Mouse (Mus musculus) yolk sac, embryonic 10.5 days (tissue): ENCODE measurements around the gene Gm14496.

Experiments used
- DNase-seq: peaks from one replicate; pipeline ENCODE4 v3.0.0-alpha.2; 2017; ENCODE audit warnings: low spot score

Gm14496 gene

GRCm38 (mm10) chr2:181990829-181991228 lies at the start of gene Gm14496:
TSS of gene Gm14496 (plus strand) at chr2:181991129.
- no peak for DNase-seq

DNA sequence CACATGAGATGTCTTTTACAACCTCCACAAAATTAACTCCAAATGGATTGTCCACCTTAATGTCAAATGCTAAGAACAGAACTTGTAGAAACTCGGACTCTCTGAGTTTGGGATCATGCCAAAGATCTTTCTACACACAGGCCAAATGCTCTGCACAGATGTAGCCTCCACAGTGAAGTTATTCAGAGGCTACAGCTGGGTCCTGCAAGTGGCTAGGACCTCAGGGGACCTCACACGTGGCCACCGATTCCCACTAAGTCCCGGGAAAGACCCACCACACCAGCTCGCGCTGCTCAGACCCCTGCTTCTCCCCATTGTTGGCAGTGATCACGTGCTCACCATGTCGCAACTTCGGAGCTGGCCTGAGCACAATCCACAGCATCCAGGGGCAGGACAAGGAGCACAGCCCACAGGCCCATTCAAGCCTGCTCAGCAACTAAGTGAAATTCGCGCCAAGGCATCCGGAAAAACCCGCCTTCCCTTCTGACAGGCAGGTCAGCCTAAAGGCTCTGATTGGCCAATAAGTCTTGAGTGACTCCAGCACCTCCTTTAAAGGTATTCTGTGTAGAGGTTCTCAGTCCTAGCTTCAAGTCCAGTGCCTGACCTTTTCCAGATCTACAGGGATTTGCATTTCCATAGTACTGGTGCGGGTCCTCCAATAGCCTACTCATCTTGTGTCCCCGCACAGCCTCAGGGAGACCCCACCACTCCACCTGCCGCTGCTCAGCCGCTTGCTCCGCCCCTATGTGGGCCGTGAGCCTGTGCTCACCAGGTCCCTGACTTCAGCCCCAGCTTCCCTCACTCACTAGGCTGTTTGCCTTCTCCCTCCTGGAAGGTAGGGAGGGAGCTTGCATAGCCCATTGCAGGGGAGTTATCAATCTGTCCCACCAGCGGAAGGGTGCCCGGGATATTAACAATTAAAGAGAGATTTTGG lies 37.9 kb upstream of the Gm14496 start:
- DNase-seq: peak; percentile 71

DNA sequence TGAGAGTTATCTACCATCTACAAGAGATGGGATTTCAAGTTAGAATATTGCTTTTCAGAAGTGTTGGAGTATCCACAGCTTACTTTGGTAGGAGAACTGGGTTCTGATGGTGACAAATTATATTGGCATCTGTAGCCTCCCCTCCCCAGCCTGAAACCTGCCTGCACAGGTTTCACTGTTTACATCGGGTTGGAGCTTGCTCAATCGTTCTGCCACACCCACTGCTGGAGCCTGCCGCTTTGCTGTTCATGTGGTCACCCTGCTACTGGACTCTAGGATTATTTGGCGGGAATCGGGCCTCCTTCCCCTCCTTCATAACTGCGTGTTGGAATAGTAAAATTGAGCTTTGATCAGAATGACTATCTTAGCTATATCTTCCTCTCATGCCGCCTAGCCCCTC lies 22.5 kb upstream of the Gm14496 start:
- DNase-seq: peak; percentile 57

DNA sequence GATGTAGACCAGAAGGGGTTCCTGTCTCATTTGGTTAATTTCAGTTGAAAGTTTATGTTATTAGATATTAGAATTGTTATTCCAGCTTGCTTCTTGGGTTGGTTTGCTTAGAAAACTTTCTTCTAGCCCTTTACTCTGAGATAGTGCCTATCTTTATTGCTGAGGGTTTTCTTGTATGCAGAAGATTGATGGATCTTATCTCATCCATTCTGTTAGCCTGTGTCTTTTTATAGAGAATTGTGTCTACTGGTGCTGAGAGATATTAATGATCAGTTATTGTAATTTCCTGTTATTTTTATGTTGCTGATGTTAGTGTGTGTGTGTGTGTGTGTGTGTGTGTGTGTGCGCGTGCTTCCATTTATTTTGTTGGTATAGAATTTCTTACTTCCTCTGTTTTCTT lies 21.7 kb upstream of the Gm14496 start:
- no peak for DNase-seq

- peak; percentile 33 for DNase-seq
Observed at GRCm38 (mm10) chr2:181981969-181982368, 9.0 kb upstream of the Gm14496 start.
